Mouse (Mus musculus) lung, adult 2 months (tissue): Measurements from ENCODE around the gene Gm7029. TPM values are rescaled to one million over a fixed set of nuclear protein-coding genes. Genes with fewer than 3 reads are reported as not detected.
"Not testable (repeated sequence)": the region's sequence is repeated elsewhere in the genome, so short reads cannot be mapped to it uniquely, and the experiment has no call there.

Experiments used
- DNase-seq: peaks from one replicate; pipeline ENCODE4 v3.0.0; 2022
- H3K4me1 ChIP-seq: fragments of 200-500 bp; 2 replicates; pipeline ENCODE4 v1.6.1; 2011; ENCODE audit warnings: low read length; ENCODE audit not compliant: control insufficient read depth, insufficient read depth
- H3K4me3 ChIP-seq: fragments of 200-500 bp; replicated peaks from 2 replicates; pipeline ENCODE3; 2011; ENCODE audit warnings: low read depth, mild to moderate bottlenecking, control low read depth, low read length; ENCODE audit errors: extremely low read depth
- CTCF ChIP-seq: fragments of 200-500 bp; IDR thresholded peaks from 2 replicates; pipeline ENCODE4 v1.5.1; 2011; ENCODE audit warnings: mild to moderate bottlenecking, low read length, control low read depth; ENCODE audit not compliant: insufficient read depth
- POLR2A ChIP-seq: fragments of 200-500 bp; IDR thresholded peaks from 2 replicates; pipeline ENCODE4 v1.6.1; 2011; ENCODE audit warnings: low read depth, mild to moderate bottlenecking, control low read depth, low read length, borderline replicate concordance; ENCODE audit errors: extremely low read depth
- WGBS: fragments of 180-500 bp; shearing (Covaris S2); methylation state at CpG from one replicate; pipeline ENCODE4 v1.1.7; 2018; 5-methylcytosine and 5-hydroxymethylcytosine counted together
- polyA plus RNA-seq: library from polyadenylated mRNA; depleted of rRNA; stranded (reverse); fragments of >200 nt; gene quantifications from 2 replicates; pipeline ENCODE4 v1.2.3, GENCODE M21; 2012

Gm7029 gene
- polyA plus RNA-seq, 1 experiment = not detected

DNA sequence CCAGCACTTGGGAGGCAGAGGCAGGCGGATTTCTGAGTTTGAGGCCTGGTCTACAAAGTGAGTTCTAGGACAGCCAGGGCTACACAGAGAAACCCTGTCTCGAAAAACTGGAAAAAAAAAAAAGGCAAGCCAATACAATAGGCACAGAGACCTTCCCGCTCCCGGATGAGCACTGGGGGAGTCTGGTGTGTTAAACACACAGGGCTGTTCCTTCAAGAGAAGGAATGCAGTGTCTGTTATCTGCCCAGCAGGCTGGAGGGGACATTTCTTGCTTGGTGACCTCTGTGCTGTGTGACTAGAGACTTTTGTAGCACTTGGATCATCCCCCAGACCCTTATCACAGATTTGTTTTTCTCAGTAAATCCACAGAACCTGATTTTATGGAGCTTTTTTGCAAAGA is 28.0 kb downstream of the Gm7029 start:
- 49% methylated on average over 4 of the region's 4 CpGs for WGBS
- Histone ChIP-seq H3K4me1 (no peaks in the 10 kb centered on the region), H3K4me3 (no peak overlapping the region)
- TF ChIP-seq CTCF (no peak), POLR2A (no peak)
- DNase-seq = no peak

DNA sequence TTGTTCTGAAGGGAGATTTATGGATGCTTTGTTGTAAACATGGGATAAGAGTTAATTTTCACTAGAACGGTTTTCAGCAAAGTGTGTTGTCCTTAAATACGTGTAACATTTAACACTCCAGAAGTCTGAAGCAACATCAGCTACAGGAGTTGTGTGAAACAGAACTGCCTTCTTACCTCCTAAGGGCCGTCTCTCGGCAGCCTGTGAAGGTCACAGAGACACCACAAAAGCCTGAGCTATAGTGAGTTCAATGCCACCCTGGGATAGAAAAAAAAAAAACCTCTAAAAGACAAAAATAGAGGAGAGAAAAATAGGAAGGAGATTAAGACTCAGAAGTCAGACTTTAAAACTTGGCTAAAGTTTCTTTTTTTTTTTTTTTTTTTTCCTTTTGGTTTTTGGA is 28.4 kb downstream of the Gm7029 start:
- TF ChIP-seq CTCF (no peak), POLR2A (no peak)
- WGBS = 55% methylated on average over 4 of the region's 4 CpGs
- DNase-seq = no peak
- H3K4me3 ChIP-seq = no peak overlapping the region
- no peaks in the 10 kb centered on the region for H3K4me1 ChIP-seq

DNA sequence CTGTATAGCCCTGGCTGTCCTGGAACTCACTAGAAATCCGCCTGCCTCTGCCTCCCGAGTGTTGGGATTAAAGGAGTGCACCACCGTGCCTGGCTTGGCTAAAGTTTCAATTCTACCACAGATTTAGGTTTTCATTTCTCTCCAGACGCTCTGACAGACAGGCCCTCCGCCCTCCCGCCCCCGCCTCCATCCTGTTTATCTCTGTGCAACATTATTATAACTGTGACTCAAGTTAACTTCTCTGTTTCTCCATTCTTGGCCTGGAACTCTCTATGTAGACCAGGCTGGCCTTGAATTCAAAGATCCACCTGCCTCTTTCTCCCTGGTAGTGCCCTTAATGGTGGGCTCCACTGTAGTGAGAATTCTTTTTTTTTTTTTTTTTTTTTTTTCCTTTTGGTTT is 28.9 kb downstream of the Gm7029 start:
- DNase-seq = no peak
- 46% methylated on average over 7 of the region's 7 CpGs for WGBS
- H3K4me1 ChIP-seq = no peaks in the 10 kb centered on the region
- no peak overlapping the region for H3K4me3 ChIP-seq
- TF ChIP-seq POLR2A = no peak
- TF ChIP-seq CTCF = no peak

DNA sequence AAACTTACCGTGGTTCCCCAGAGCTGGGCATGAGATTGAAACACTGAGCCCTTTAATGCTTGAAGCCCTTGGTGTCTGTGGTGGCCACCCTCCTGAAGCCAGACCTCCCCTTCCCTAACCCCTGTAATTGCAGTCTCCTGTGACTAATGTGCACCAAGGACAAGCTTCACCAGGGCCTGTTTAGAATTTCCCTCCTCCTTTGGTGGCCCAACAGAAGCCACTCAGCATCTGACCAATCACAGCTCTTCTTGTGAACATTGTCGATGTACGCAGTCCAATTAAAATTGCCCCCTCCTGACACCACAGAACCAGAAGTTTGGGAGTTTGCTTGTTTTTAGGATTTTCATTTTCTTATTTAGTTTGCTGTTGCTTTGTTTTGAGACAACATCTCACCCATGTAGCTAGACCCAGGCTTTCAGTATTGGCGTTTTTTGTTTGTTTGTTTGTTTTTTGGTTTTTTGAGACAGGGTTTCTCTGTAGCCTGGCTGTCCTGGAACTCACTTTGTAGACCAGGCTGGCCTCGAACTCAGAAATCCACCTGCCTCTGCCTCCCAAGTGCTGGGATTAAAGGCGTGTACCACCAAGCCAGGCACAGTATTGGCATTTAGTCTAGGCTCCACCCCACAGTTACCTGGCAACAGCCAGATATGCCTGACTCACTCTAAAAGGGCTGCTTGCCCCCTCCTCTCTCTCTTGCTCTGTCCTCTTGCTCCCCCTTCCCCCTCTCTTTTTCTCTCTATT is 30.4 kb downstream of the Gm7029 start:
- WGBS = 74% methylated on average over 6 of the region's 6 CpGs

GRCm38 (mm10) chr17:33904835-33905234 is 31.2 kb downstream of the Gm7029 start, which contains the start of gene Platr17:
Gene Platr17 (plus strand): TSS chr17:33905135.
- H3K4me3 ChIP-seq, DNase-seq, H3K4me1 ChIP-seq: not testable (repeated sequence)
- WGBS = 47% methylated on average over 4 of the region's 4 CpGs

More for the DNA sequence above, 30.4 kb downstream of the Gm7029 start:
- not testable (repeated sequence) for H3K4me3 ChIP-seq, DNase-seq, H3K4me1 ChIP-seq

GRCm38 (mm10) chr17:33908331-33909076 is 34.9 kb downstream of the Gm7029 start:
- peak overlapping the region; percentile 65 for H3K4me3 ChIP-seq
- DNase-seq = peak; percentile 51
- TF ChIP-seq CTCF (no peak), POLR2A (no peak)
- WGBS = under 1% methylated on average over 44 of the region's 44 CpGs
- peaks cover 2% of the 10 kb centered on the region; the same call in 1 of the 2 replicates for H3K4me1 ChIP-seq

- DNase-seq = peak; percentile 96
- peak; percentile 72; the same call in 1 of the 2 replicates for TF ChIP-seq POLR2A
- no peak for TF ChIP-seq CTCF
- under 1% methylated on average over 68 of the region's 68 CpGs for WGBS
Observed at GRCm38 (mm10) chr17:33909077-33909868, 35.6 kb downstream of the Gm7029 start, which contains the start of gene Daxx. Gene Daxx (plus strand): TSS chr17:33909414.

GRCm38 (mm10) chr17:33909869-33910250 is 36.2 kb downstream of the Gm7029 start:
- peak; percentile 60 for DNase-seq
- peak overlapping the region; percentile 86 for H3K4me3 ChIP-seq
- no peak for TF ChIP-seq CTCF
- peak; percentile 71; the same call in 1 of the 2 replicates for TF ChIP-seq POLR2A
- H3K4me1 ChIP-seq = peaks cover 2% of the 10 kb centered on the region; the same call in 1 of the 2 replicates
- under 1% methylated on average over 14 of the region's 14 CpGs for WGBS

More at GRCm38 (mm10) chr17:33909077-33909868, 35.6 kb downstream of the Gm7029 start, which contains the start of gene Daxx:
- Histone ChIP-seq H3K4me3 (peak within 1 kb of the TSS; percentile 86), H3K4me1 (peaks cover 2% of the 10 kb centered on the region; the same call in 1 of the 2 replicates)

- Histone ChIP-seq H3K4me1 (peaks cover 2% of the 10 kb centered on the region), H3K4me3 (no peak overlapping the region)
- 35% methylated on average over 11 of the region's 11 CpGs for WGBS
- no peak for TF ChIP-seq POLR2A
- TF ChIP-seq CTCF = no peak
- no peak for DNase-seq
Observed at GRCm38 (mm10) chr17:33910346-33911051, 36.9 kb downstream of the Gm7029 start.
